Mouse (Mus musculus): ENCODE measurements around the gene Hoxc10. TPM values are rescaled to one million over a fixed set of nuclear protein-coding genes. Genes with fewer than 3 reads are reported as not detected.
A peak's percentile ranks its signal among the peaks of the same experiment; 100 is the strongest.

Hoxc10 gene
- polyA plus RNA-seq (2014; fragmentation: Nextera tagmentation; extraction: Ambion mirVana) = 58.3 and 60.4 TPM in 2 replicates

DNA sequence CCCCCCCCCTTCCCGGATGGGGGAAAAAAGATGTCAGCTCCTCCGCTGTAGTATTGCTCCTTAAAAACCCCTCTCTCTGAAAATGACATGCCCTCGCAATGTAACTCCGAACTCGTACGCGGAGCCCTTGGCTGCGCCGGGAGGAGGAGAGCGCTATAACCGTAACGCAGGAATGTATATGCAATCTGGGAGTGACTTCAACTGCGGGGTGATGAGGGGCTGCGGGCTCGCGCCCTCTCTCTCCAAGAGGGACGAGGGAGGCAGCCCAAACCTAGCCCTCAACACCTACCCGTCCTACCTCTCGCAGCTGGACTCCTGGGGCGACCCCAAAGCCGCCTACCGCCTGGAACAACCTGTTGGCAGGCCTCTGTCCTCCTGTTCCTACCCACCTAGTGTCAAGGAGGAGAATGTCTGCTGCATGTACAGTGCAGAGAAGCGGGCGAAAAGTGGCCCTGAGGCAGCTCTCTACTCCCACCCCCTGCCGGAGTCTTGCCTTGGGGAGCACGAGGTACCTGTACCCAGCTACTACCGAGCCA, at the start of gene Hoxc10:
TSS of gene Hoxc10 (plus strand) at position 21 of the 536 bp plus-strand sequence.
- ATAC-seq (ENCODE audit: insufficient read depth, low FRiP score, low TSS enrichment) = peak; percentile 17
- Histone ChIP-seq H3K9me3 (ENCODE audit: control insufficient read depth, low read length) (no peaks in the 10 kb centered on the region), H3K4me3 (ENCODE audit: low read depth, low read length) (peak within 1 kb of the TSS; percentile 95), H3K27ac (ENCODE audit: low read depth, low read length) (peak within 1 kb of the TSS; percentile 78), H3K36me3 (ENCODE audit: control insufficient read depth, insufficient read depth, low read length) (no peaks in the 10 kb centered on the region), H3K27me3 (ENCODE audit: control insufficient read depth, insufficient read depth, low read length) (peaks cover 83% of the 10 kb centered on the region), H3K4me2 (ENCODE audit: low read depth) (peak within 1 kb of the TSS; percentile 57), H3K4me1 (ENCODE audit: control insufficient read depth, insufficient read depth, low read length) (no peaks in the 10 kb centered on the region), H3K9ac (ENCODE audit: low read length) (peak within 1 kb of the TSS; percentile 90)
- 3% methylated on average over 27 of the region's 27 CpGs for WGBS
- no peak for DNase-seq (ENCODE audit: low spot score)

DNA sequence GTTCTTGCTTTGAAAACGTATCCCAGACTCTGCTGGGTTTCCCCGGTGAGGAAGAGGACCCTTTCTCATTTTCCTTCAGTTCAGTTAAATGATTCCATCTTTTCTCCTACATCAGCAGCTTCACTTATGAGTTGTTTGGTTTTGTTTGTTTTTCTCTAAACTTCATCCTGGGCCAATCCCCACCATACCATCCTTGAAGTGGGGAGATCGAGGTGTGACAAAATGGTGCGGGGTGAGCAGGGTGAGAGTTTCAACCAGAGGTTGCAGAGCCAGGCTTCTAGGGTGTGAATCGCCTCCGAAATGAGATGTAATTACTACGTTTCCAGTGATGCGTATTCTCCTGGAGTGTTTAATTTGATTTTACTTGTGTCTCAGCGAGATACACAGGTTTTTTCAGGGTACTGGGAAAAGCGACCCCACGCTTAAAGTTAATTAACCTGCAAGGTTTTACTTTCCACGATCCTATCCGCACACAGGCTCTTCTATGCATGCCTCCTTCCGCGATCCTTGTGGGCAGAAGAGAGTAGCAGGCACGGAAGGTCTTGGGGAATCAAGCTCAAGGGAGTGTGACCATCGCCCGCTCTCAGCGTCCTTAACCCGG, 48.5 kb upstream of the Hoxc10 start:
- no peak overlapping the region for H3K4me2 ChIP-seq (ENCODE audit: low read depth)
- 1% methylated on average over 20 of the region's 20 CpGs for WGBS
- no peak for DNase-seq (ENCODE audit: low spot score)

GRCm38 (mm10) chr15:102918611-102919265, 47.9 kb upstream of the Hoxc10 start:
- no peak overlapping the region for H3K9ac ChIP-seq (ENCODE audit: low read length)
- H3K27ac ChIP-seq (ENCODE audit: low read depth, low read length) = no peak overlapping the region
- 2% methylated on average over 7 of the region's 7 CpGs for WGBS
- DNase-seq (ENCODE audit: low spot score) (no peak), ATAC-seq (ENCODE audit: insufficient read depth, low FRiP score, low TSS enrichment) (no peak)
- no peaks in the 10 kb centered on the region for H3K36me3 ChIP-seq (ENCODE audit: control insufficient read depth, insufficient read depth, low read length)
- no peaks in the 10 kb centered on the region for H3K9me3 ChIP-seq (ENCODE audit: control insufficient read depth, low read length)
- H3K4me3 ChIP-seq (ENCODE audit: low read depth, low read length) = no peak overlapping the region
- peaks cover 97% of the 10 kb centered on the region for H3K27me3 ChIP-seq (ENCODE audit: control insufficient read depth, insufficient read depth, low read length)
- H3K4me1 ChIP-seq (ENCODE audit: control insufficient read depth, insufficient read depth, low read length) = no peaks in the 10 kb centered on the region
- H3K4me2 ChIP-seq (ENCODE audit: low read depth) = no peak overlapping the region

More for the DNA sequence above, 48.5 kb upstream of the Hoxc10 start:
- no peak overlapping the region for H3K27ac ChIP-seq (ENCODE audit: low read depth, low read length)
- peaks cover 97% of the 10 kb centered on the region for H3K27me3 ChIP-seq (ENCODE audit: control insufficient read depth, insufficient read depth, low read length)
- no peak overlapping the region for H3K4me3 ChIP-seq (ENCODE audit: low read depth, low read length)
- no peak overlapping the region for H3K9ac ChIP-seq (ENCODE audit: low read length)
- H3K4me1 ChIP-seq (ENCODE audit: control insufficient read depth, insufficient read depth, low read length) = no peaks in the 10 kb centered on the region
- no peak for ATAC-seq (ENCODE audit: insufficient read depth, low FRiP score, low TSS enrichment)
- H3K9me3 ChIP-seq (ENCODE audit: control insufficient read depth, low read length) = no peaks in the 10 kb centered on the region
- no peaks in the 10 kb centered on the region for H3K36me3 ChIP-seq (ENCODE audit: control insufficient read depth, insufficient read depth, low read length)

GRCm38 (mm10) chr15:102919336-102920180, 47.0 kb upstream of the Hoxc10 start:
- no peaks in the 10 kb centered on the region for H3K9me3 ChIP-seq (ENCODE audit: control insufficient read depth, low read length)
- no peak overlapping the region for H3K9ac ChIP-seq (ENCODE audit: low read length)
- 2% methylated on average over 12 of the region's 12 CpGs for WGBS
- no peak for ATAC-seq (ENCODE audit: insufficient read depth, low FRiP score, low TSS enrichment)
- H3K4me1 ChIP-seq (ENCODE audit: control insufficient read depth, insufficient read depth, low read length) = no peaks in the 10 kb centered on the region
- no peak overlapping the region for H3K4me3 ChIP-seq (ENCODE audit: low read depth, low read length)
- DNase-seq (ENCODE audit: low spot score) = no peak
- 0 out of 2 replicates have a peak overlapping the region, but pooled peaks have one; percentile 8 for H3K4me2 ChIP-seq (ENCODE audit: low read depth)
- H3K27ac ChIP-seq (ENCODE audit: low read depth, low read length) = no peak overlapping the region
- peaks cover 98% of the 10 kb centered on the region for H3K27me3 ChIP-seq (ENCODE audit: control insufficient read depth, insufficient read depth, low read length)
- H3K36me3 ChIP-seq (ENCODE audit: control insufficient read depth, insufficient read depth, low read length) = no peaks in the 10 kb centered on the region

DNA sequence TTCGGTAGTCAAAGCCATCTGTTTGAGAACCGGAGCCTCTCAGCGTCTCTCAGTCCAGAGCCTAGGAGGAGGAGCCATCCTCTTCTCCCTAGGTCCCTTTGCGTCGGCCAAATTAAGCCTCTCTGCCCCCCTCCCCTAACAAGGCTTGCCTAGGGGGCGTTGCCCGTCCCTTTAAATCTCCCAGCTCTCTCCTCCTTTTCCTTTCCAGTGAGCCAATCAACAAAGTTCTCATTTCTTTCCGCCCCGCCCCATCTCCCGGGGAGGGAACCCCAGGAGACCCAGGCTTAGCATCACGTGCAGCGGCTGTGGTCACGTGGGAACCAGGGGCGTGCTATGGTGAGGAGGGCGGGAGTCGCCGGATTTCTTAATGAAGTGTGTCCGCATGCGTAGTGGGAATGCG, 46.0 kb upstream of the Hoxc10 start:
- Histone ChIP-seq H3K27me3 (ENCODE audit: control insufficient read depth, insufficient read depth, low read length) (peaks cover 98% of the 10 kb centered on the region), H3K27ac (ENCODE audit: low read depth, low read length) (no peak overlapping the region), H3K4me2 (ENCODE audit: low read depth) (no peak overlapping the region), H3K4me1 (ENCODE audit: control insufficient read depth, insufficient read depth, low read length) (no peaks in the 10 kb centered on the region), H3K9ac (ENCODE audit: low read length) (no peak overlapping the region), H3K4me3 (ENCODE audit: low read depth, low read length) (no peak overlapping the region), H3K9me3 (ENCODE audit: control insufficient read depth, low read length) (no peaks in the 10 kb centered on the region), H3K36me3 (ENCODE audit: control insufficient read depth, insufficient read depth, low read length) (no peaks in the 10 kb centered on the region)
- DNase-seq (ENCODE audit: low spot score) (peak; percentile 85), ATAC-seq (ENCODE audit: insufficient read depth, low FRiP score, low TSS enrichment) (peak; percentile 90)
- 0% methylated on average over 17 of the region's 20 CpGs for WGBS

GRCm38 (mm10) chr15:102921053-102922011, 45.3 kb upstream of the Hoxc10 start, which contains the start of gene Hoxc13:
Gene Hoxc13, plus strand, starts transcription at chr15:102921103.
- DNase-seq (ENCODE audit: low spot score) (no peak), ATAC-seq (ENCODE audit: insufficient read depth, low FRiP score, low TSS enrichment) (peak; percentile 56)
- under 1% methylated on average over 55 of the region's 88 CpGs for WGBS
- no peaks in the 10 kb centered on the region for H3K36me3 ChIP-seq (ENCODE audit: control insufficient read depth, insufficient read depth, low read length)
- H3K9me3 ChIP-seq (ENCODE audit: control insufficient read depth, low read length) = no peaks in the 10 kb centered on the region
- H3K9ac ChIP-seq (ENCODE audit: low read length) = peak within 1 kb of the TSS; percentile 18; the same call in 1 of the 2 replicates
- no peak within 1 kb of the TSS for H3K27ac ChIP-seq (ENCODE audit: low read depth, low read length)
- H3K4me2 ChIP-seq (ENCODE audit: low read depth) = peak within 1 kb of the TSS; percentile 35
- peak within 1 kb of the TSS; percentile 25; the same call in 1 of the 2 replicates for H3K4me3 ChIP-seq (ENCODE audit: low read depth, low read length)
- no peaks in the 10 kb centered on the region for H3K4me1 ChIP-seq (ENCODE audit: control insufficient read depth, insufficient read depth, low read length)
- H3K27me3 ChIP-seq (ENCODE audit: control insufficient read depth, insufficient read depth, low read length) = peaks cover 98% of the 10 kb centered on the region

GRCm38 (mm10) chr15:102922012-102922362, 44.6 kb upstream of the Hoxc10 start:
- ATAC-seq (ENCODE audit: insufficient read depth, low FRiP score, low TSS enrichment) (no peak), DNase-seq (ENCODE audit: low spot score) (no peak)
- H3K4me2 ChIP-seq (ENCODE audit: low read depth) = no peak overlapping the region
- WGBS = under 1% methylated on average over 23 of the region's 24 CpGs
- H3K4me1 ChIP-seq (ENCODE audit: control insufficient read depth, insufficient read depth, low read length) = no peaks in the 10 kb centered on the region
- H3K27me3 ChIP-seq (ENCODE audit: control insufficient read depth, insufficient read depth, low read length) = peaks cover 97% of the 10 kb centered on the region
- H3K9ac ChIP-seq (ENCODE audit: low read length) = no peak overlapping the region
- no peaks in the 10 kb centered on the region for H3K36me3 ChIP-seq (ENCODE audit: control insufficient read depth, insufficient read depth, low read length)
- H3K9me3 ChIP-seq (ENCODE audit: control insufficient read depth, low read length) = no peaks in the 10 kb centered on the region
- H3K27ac ChIP-seq (ENCODE audit: low read depth, low read length) = no peak overlapping the region
- peak overlapping the region; percentile 25; the same call in 1 of the 2 replicates for H3K4me3 ChIP-seq (ENCODE audit: low read depth, low read length)
